Mouse (Mus musculus) large intestine, adult 2 months (tissue): ENCODE measurements around the gene Crlf2. TPM values are rescaled to one million over a fixed set of nuclear protein-coding genes. Genes with fewer than 3 reads are reported as not detected.

ENCODE experiments used
- DNase-seq: peaks from one replicate; pipeline ENCODE4 v3.0.0-alpha.2; 2012; ENCODE audit warnings: low read depth, low spot score
- WGBS: fragments of 180-500 bp; shearing (Covaris S2); methylation state at CpG from one replicate; pipeline ENCODE4 v1.1.7; 2018; 5-methylcytosine and 5-hydroxymethylcytosine counted together
- polyA plus RNA-seq: library from polyadenylated mRNA; depleted of rRNA; stranded (reverse); fragments of >200 nt; gene quantifications from 2 replicates; pipeline ENCODE4 v1.2.3, GENCODE M21; 2012; rRNA removed

Gene Crlf2
- polyA plus RNA-seq, 1 experiment: 14.5 TPM

- DNase-seq: no peak
- WGBS: 90% methylated on average over 34 of the region's 36 CpGs
Measured at GRCm38 (mm10) chr5:109550225-109550935, 8.4 kb downstream of the Crlf2 start.

GRCm38 (mm10) chr5:109548712-109549111 lies 10.1 kb downstream of the Crlf2 start:
- whole genome bisulfite sequencing: 58% methylated on average over 9 of the region's 9 CpGs
- DNase-seq: no peak

GRCm38 (mm10) chr5:109547112-109547511 lies 11.7 kb downstream of the Crlf2 start:
- DNase-seq: no peak
- 74% methylated on average over 2 of the region's 2 CpGs for WGBS

- DNase-seq: no peak
Measured at GRCm38 (mm10) chr5:109509679-109510078, 49.1 kb downstream of the Crlf2 start.

- 7% methylated on average over 1 of the region's 1 CpGs for WGBS
- peak; percentile 1 for DNase-seq
Measured at GRCm38 (mm10) chr5:109506729-109507128, 52.1 kb downstream of the Crlf2 start.

Other genes with a start within 250 kb of the Crlf2 start
- not detected in 2 replicates for gene Vmn2r16, start 228.8 kb downstream of the Crlf2 start, polyA plus RNA-seq
- gene Vmn2r17, start 139.3 kb downstream of the Crlf2 start, polyA plus RNA-seq: not detected in 2 replicates
- gene 5430403G16Rik, start 132.0 kb upstream of the Crlf2 start, polyA plus RNA-seq: 0.16 and 0.18 TPM in 2 replicates
- gene 4930522L14Rik, start 192.9 kb upstream of the Crlf2 start, polyA plus RNA-seq: 2.4 and 2.7 TPM in 2 replicates